Mouse (Mus musculus): ENCODE results near the gene Sidt1. TPM values are rescaled to one million over a fixed set of nuclear protein-coding genes. Genes with fewer than 3 reads are reported as not detected.

The Sidt1 gene
- polyA plus RNA-seq, 1 experiment from 2014 or later = not detected

DNA sequence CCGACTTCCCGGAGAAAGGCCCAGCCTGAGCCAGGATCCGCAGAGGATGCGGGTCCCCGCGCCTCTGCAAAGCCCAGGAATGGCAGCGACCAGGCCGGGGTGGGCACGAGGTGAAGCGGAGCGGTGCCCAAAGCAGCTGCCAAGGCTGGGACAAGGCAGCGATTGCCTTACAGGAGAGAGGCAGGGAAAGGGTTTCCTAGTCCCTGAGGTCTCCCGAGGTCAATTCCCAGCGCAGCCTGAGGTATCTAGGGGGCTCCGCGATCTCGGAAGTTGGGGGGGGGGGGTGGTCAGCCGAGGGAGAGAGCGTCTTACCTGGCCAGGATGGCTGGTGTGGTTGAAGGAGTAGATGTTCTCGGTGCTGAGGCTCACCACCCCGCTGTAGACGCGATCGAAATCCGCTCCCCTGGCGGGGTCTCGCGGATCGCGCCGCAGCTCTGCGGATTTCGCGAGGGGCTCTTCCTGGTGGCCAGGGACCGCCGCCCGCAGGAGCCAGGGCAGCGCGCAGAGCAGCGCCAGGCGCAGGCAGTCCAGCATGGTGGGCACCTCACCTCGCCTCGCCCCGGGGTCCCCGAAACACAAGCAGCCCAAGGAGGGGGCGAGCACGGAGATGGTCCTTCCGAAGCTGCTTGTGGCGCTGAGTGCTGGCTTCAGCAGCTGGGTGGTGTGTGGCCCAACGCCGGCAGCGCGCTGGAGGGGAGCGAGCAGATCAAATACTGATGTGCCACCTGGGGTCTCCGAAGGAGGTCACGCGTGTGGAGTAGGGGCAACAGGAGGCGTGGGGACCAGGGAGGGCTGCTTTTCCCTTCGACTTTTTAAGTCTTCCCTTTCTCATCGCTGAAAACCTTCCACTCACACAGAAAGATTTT lies 768 bp downstream of the Sidt1 start:
- Histone ChIP-seq H3K36me3 (no peaks in the 10 kb centered on the region), H3K27ac (peak overlapping the region; percentile 53), H3K27me3 (ENCODE audit: low read depth, poor library complexity, severe bottlenecking) (peaks cover 51% of the 10 kb centered on the region)

DNA sequence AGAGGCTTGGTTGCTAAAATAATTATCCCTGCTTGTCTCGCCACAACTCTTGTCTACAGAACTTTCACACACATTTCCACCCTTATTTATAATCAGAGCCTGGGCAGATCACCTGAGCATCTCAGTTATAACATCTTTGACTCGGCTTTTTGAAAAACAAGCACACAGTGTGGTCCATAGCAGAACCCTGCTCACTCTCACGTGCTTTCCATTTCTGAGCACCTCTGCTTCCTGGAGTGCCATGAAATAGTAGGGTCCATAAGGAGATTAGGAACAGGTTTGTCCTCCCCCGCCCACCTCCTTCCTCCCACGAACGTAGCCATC lies 1.4 kb downstream of the Sidt1 start:
- peaks cover 51% of the 10 kb centered on the region for H3K27me3 ChIP-seq (ENCODE audit: low read depth, poor library complexity, severe bottlenecking)
- H3K27ac ChIP-seq = peak overlapping the region; percentile 53; the same call in 1 of the 2 replicates
- WGBS = 16% methylated on average over 6 of the region's 6 CpGs
- no peaks in the 10 kb centered on the region for H3K36me3 ChIP-seq
- H3K4me3 ChIP-seq = peak overlapping the region; percentile 74
- no peak for DNase-seq (ENCODE audit: low spot score)
- peaks cover 19% of the 10 kb centered on the region for H3K4me1 ChIP-seq
- no peaks in the 10 kb centered on the region for H3K9me3 ChIP-seq (replicated peaks)

More for the DNA sequence above, 768 bp downstream of the Sidt1 start:
- Histone ChIP-seq H3K4me1 (peaks cover 19% of the 10 kb centered on the region), H3K4me3 (peak overlapping the region; percentile 74), H3K9me3 (replicated peaks) (no peaks in the 10 kb centered on the region)
- peak; percentile 63 for DNase-seq (ENCODE audit: low spot score)
- WGBS = under 1% methylated on average over 58 of the region's 60 CpGs

DNA sequence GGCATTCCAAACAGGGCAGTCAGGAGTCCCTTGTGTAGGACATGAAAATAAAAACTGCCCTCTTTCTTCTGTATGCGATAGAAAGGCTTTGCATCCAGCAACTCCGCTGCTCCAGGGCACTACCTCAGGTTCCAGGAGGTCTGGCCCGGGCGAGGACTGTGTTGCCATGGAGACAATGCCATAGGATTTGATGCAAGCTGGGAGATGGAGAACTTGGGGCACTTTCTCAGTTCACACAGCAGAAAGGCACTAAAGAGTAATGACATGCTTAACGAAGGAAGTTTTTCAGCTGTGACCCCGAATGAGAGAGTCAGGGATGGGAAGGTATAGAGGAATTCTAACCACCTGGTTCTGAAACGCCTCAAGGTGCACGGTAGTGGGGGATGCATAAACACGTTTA lies 1.8 kb downstream of the Sidt1 start:
- peak; percentile 36 for DNase-seq (ENCODE audit: low spot score)
- Histone ChIP-seq H3K4me1 (peaks cover 20% of the 10 kb centered on the region), H3K9me3 (replicated peaks) (no peaks in the 10 kb centered on the region), H3K36me3 (no peaks in the 10 kb centered on the region), H3K4me3 (no peak overlapping the region), H3K27ac (no peak overlapping the region), H3K27me3 (ENCODE audit: low read depth, poor library complexity, severe bottlenecking) (peaks cover 51% of the 10 kb centered on the region)
- 17% methylated on average over 9 of the region's 9 CpGs for WGBS

DNA sequence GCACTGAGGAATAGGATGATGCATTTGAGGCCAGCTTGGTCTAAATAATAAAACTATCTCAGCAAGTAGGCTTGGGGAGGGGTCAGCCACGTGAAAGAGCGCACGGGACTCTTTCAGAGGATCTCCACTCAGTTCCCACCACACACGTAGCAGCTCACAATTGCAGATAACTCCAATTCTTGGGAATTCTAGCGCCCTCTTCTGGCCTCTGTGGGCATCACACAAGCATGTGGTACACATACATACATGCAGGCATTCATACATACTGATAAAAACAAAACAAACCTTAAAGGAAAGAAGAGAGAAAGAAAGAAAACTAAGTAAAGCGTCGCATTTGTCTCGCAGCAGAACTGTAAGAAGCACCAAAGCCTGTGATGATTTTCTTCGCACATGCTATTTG lies 2.3 kb downstream of the Sidt1 start:
- Histone ChIP-seq H3K4me1 (peaks cover 21% of the 10 kb centered on the region), H3K4me3 (no peak overlapping the region), H3K36me3 (no peaks in the 10 kb centered on the region), H3K27ac (no peak overlapping the region), H3K9me3 (replicated peaks) (no peaks in the 10 kb centered on the region), H3K27me3 (ENCODE audit: low read depth, poor library complexity, severe bottlenecking) (peaks cover 51% of the 10 kb centered on the region)
- WGBS = 79% methylated on average over 9 of the region's 9 CpGs
- no peak for DNase-seq (ENCODE audit: low spot score)

DNA sequence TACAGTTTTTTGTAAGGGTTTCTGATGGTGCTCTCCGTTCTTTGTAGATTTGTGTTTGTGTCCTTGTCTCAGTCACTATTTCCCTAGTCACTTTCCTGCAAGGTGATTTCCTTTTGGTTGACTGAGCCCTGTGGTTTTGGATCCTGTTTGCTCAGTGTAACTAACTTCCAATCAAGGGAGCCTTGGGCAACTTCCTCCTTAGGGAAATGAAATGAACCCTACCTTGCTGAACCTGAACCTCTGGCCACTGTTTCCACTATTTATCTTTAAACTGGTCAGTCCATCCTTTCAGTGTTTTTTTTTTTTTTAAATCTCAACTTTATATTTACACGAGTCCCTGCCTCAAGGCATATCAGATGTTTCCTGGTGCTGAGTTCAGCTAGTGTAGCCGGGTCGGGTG lies 4.4 kb downstream of the Sidt1 start:
- 73% methylated on average over 4 of the region's 4 CpGs for WGBS
- H3K27me3 ChIP-seq (ENCODE audit: low read depth, poor library complexity, severe bottlenecking) = peaks cover 33% of the 10 kb centered on the region
- DNase-seq (ENCODE audit: low spot score) = no peak
- no peak overlapping the region for H3K27ac ChIP-seq
- H3K9me3 ChIP-seq (replicated peaks) = no peaks in the 10 kb centered on the region
- no peaks in the 10 kb centered on the region for H3K36me3 ChIP-seq
- peaks cover 21% of the 10 kb centered on the region for H3K4me1 ChIP-seq
- H3K4me3 ChIP-seq = no peak overlapping the region

DNA sequence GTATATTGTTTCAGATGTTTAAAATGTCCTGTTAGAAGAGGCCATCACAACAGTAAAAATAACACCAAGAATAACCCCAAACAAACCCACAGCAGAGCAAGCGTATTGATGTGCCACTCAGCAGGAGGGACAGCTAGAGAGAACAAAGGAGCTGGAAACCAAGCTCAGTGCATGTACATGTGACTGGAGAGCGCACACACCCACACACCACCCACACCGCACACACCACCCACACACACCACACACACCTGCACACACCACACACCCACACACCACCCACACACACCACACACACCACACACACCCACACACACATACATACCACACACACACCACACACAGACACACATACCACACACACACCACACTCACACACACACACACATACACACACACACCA lies 12.8 kb downstream of the Sidt1 start:
- 88% methylated on average over 3 of the region's 3 CpGs for WGBS
- H3K9me3 ChIP-seq (replicated peaks) = no peaks in the 10 kb centered on the region
- no peaks in the 10 kb centered on the region for H3K4me1 ChIP-seq
- no peak overlapping the region for H3K27ac ChIP-seq
- no peak overlapping the region for H3K4me3 ChIP-seq
- H3K27me3 ChIP-seq (ENCODE audit: low read depth, poor library complexity, severe bottlenecking) = no peaks in the 10 kb centered on the region
- DNase-seq (ENCODE audit: low spot score) = no peak
- H3K36me3 ChIP-seq = no peaks in the 10 kb centered on the region

DNA sequence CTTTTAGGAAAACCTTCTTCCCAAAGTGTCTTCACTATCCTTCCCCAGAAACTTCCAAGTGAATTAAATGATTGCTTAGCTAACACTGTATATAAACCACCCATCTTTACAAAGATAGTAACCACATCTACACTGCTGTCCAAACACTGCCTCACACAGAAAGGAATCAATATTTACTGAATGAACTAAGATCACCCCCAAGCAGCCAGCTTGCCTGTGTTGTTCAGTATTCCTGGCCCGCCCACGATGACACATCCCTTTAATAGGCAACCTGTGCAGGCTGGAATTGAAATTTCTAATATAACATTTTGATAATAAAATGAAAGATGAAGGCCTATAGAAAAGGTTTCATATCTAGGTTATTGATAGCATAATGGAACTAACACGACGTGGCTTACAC lies 16.6 kb downstream of the Sidt1 start:
- H3K9me3 ChIP-seq (replicated peaks) = no peaks in the 10 kb centered on the region
- no peak overlapping the region for H3K4me3 ChIP-seq
- 93% methylated on average over 4 of the region's 4 CpGs for WGBS

DNA sequence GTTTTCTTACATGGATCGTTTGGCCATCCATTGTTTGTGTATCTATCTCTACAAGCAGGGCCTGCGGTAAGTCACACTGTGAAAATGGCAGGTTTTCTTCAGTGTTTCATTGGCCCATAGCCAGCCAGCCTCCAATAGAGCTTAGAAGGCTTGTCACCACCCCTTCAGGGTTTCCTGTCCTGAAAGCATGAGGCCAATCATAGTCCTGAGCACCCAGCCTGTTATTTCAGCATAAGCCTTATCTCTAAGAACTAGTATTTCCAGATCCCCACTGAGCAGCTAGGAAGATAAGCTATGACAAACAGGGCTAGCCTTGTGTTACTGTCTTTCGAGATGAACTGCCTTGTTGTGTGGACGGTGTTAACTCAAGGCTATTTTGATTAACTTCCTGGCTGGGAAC lies 19.6 kb downstream of the Sidt1 start:
- no peaks in the 10 kb centered on the region for H3K9me3 ChIP-seq (replicated peaks)
- WGBS = 87% methylated on average over 4 of the region's 4 CpGs
- H3K36me3 ChIP-seq = no peaks in the 10 kb centered on the region
- H3K4me1 ChIP-seq = no peaks in the 10 kb centered on the region
- H3K27ac ChIP-seq = no peak overlapping the region
- H3K4me3 ChIP-seq = no peak overlapping the region
- H3K27me3 ChIP-seq (ENCODE audit: low read depth, poor library complexity, severe bottlenecking) = no peaks in the 10 kb centered on the region
- no peak for DNase-seq (ENCODE audit: low spot score)

More for the DNA sequence above, 16.6 kb downstream of the Sidt1 start:
- no peak for DNase-seq (ENCODE audit: low spot score)
- H3K27ac ChIP-seq = no peak overlapping the region
- H3K36me3 ChIP-seq = no peaks in the 10 kb centered on the region
- no peaks in the 10 kb centered on the region for H3K4me1 ChIP-seq
- H3K27me3 ChIP-seq (ENCODE audit: low read depth, poor library complexity, severe bottlenecking) = no peaks in the 10 kb centered on the region

DNA sequence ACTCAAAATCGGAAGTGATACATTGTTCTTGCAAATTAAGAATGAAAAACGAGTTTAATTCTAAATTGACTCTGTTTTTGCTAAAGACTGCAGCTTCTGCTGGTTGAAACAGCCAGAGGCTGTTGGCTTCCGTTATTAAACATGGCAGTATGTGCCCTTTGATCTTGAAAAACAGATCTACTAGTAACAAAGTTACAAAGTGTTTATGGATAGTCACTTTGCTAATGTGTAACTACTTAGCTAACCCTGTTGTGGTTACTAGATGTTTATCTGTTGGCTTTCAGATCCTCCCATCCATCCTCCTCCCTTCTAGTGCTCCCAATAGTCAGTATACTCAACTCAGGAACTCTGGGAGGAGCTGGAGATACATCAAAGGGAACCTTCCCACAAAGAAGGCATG lies 27.4 kb downstream of the Sidt1 start:
- H3K9me3 ChIP-seq (replicated peaks) = no peaks in the 10 kb centered on the region
- WGBS = 59% methylated on average over 3 of the region's 3 CpGs
- H3K27me3 ChIP-seq (ENCODE audit: low read depth, poor library complexity, severe bottlenecking) = no peaks in the 10 kb centered on the region
- H3K4me3 ChIP-seq = no peak overlapping the region
- no peaks in the 10 kb centered on the region for H3K36me3 ChIP-seq
- H3K4me1 ChIP-seq = no peaks in the 10 kb centered on the region
- DNase-seq (ENCODE audit: low spot score) = no peak
- H3K27ac ChIP-seq = no peak overlapping the region

DNA sequence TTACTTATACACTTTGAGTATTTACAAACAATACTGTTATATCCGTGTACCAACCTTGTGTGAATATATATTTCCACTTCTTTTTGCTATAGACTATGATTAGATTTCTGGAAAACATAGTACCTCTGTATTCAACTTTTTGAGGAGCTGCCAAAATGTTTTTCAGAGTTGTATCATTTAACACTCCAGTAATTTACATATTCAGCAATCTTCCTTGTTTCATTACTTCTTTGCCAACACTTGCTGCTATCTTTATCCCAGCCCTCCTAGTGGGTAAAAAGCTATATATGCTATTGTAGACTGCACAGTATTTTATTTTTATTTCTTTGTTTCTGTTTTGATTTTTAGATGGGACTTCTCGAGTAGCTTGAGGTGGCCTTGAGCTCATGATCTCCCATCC lies 29.2 kb downstream of the Sidt1 start:
- 78% methylated on average over 2 of the region's 2 CpGs for WGBS
- DNase-seq (ENCODE audit: low spot score) = no peak
- Histone ChIP-seq H3K9me3 (replicated peaks) (no peaks in the 10 kb centered on the region), H3K27me3 (ENCODE audit: low read depth, poor library complexity, severe bottlenecking) (no peaks in the 10 kb centered on the region), H3K27ac (no peak overlapping the region), H3K4me1 (no peaks in the 10 kb centered on the region), H3K36me3 (no peaks in the 10 kb centered on the region), H3K4me3 (no peak overlapping the region)

DNA sequence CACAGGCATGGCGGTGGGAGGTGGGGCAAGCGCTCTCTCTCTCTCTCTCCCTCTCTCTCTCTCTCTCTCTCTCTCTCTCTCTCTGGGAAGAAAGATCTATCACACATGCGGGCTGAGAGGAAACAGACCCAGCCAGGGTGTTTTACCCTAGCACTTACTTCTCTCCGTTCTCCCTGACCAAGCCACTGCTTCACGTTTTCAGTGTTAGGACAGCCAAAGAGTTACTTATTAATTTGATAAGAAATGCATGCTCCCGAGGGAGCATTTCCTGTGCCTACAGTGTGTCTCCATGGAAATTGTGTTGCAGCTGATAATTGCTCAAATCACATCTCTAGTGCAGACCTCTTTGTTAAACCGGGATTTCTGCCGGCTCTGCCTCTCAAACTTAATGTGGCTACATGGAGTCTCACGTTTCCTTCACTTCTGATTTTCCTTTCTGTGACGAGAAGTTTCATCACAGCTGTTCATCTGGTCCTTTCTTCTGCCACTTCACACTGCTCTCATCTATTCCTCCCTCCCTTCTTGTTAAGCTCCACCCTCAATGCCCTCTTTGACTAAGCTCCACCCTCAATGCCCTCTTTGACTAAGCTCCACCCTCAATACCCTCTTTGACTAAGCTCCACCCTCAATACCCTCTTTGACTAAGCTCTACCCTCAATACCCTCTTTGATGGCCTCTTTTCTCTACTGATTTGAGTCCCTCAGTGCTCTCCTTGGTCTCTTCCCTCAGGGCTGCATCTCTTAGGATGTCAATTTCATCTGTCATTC lies 30.7 kb downstream of the Sidt1 start:
- DNase-seq (ENCODE audit: low spot score) = no peak
- Histone ChIP-seq H3K9me3 (replicated peaks) (no peaks in the 10 kb centered on the region), H3K4me3 (no peak overlapping the region), H3K27ac (no peak overlapping the region), H3K27me3 (ENCODE audit: low read depth, poor library complexity, severe bottlenecking) (no peaks in the 10 kb centered on the region), H3K4me1 (no peaks in the 10 kb centered on the region), H3K36me3 (no peaks in the 10 kb centered on the region)
- 64% methylated on average over 10 of the region's 10 CpGs for WGBS

DNA sequence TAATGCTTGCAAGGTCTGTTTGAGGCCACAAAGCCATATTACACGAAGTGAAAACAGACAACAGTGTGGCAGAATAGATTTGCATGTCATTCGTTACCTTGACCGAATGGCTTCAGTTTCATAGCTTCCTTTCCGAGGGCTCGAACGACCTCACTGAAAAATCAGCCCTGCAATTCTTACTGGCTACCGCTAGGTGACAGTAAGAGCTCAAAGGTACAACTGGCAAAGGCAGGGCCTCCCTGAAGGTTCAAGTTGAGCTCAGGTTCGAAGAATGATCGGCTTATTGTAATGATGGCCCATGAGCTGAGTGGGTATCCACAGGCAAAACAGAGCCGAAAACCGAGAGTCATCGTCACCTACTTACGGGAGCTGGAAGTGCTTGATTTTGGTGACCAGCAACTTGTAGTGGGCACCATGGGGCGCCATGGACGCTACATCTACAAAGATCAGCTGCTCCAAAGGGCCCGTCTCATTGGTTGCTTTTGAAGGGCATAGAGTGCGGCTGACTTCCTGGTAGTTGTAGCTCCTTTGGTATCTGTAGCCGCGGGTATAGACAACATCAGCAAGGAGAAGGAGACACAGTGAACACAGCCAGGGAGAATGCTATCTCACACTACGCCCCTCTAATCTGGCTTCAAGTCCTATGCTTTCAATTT lies 33.4 kb downstream of the Sidt1 start:
- no peak for DNase-seq (ENCODE audit: low spot score)
- 80% methylated on average over 20 of the region's 20 CpGs for WGBS
- no peak overlapping the region for H3K27ac ChIP-seq
- H3K4me1 ChIP-seq = no peaks in the 10 kb centered on the region
- H3K9me3 ChIP-seq (replicated peaks) = no peaks in the 10 kb centered on the region
- H3K4me3 ChIP-seq = no peak overlapping the region
- no peaks in the 10 kb centered on the region for H3K36me3 ChIP-seq
- H3K27me3 ChIP-seq (ENCODE audit: low read depth, poor library complexity, severe bottlenecking) = no peaks in the 10 kb centered on the region

DNA sequence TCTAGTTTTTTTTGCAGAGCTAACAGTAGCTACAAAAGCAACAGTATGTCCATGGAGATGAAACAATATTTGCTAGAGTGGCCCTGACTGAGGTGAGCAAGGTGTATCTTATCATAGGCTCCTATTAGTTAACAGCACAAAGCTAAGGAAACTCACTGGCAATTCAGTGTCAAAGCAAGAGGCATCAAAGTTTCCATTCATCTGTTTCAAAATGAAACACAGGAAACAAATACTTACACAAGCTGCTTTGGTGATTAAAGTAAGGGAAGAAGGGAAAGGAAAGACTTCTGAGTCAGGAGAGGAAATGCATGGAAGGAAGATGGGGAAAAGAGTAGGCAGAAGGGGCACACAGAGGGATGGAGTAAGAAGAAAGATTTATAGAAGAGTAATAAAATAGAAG lies 39.0 kb downstream of the Sidt1 start:
- no peaks in the 10 kb centered on the region for H3K4me1 ChIP-seq
- H3K27ac ChIP-seq = no peak overlapping the region
- H3K9me3 ChIP-seq (replicated peaks) = no peaks in the 10 kb centered on the region
- no peak for DNase-seq (ENCODE audit: low spot score)
- no peak overlapping the region for H3K4me3 ChIP-seq
- no peaks in the 10 kb centered on the region for H3K27me3 ChIP-seq (ENCODE audit: low read depth, poor library complexity, severe bottlenecking)
- no peaks in the 10 kb centered on the region for H3K36me3 ChIP-seq
